Mouse (Mus musculus): Measurements from ENCODE around the gene Pigx. TPM values are rescaled to one million over a fixed set of nuclear protein-coding genes. Genes with fewer than 3 reads are reported as not detected.
A peak's percentile ranks its signal among the peaks of the same experiment; 100 is the strongest.
"Not testable (repeated sequence)": the region's sequence is repeated elsewhere in the genome, so short reads cannot be mapped to it uniquely, and the experiment has no call there.

Gene Pigx
- total RNA-seq, 1 experiment from 2014 or later, result 60.6 TPM

DNA sequence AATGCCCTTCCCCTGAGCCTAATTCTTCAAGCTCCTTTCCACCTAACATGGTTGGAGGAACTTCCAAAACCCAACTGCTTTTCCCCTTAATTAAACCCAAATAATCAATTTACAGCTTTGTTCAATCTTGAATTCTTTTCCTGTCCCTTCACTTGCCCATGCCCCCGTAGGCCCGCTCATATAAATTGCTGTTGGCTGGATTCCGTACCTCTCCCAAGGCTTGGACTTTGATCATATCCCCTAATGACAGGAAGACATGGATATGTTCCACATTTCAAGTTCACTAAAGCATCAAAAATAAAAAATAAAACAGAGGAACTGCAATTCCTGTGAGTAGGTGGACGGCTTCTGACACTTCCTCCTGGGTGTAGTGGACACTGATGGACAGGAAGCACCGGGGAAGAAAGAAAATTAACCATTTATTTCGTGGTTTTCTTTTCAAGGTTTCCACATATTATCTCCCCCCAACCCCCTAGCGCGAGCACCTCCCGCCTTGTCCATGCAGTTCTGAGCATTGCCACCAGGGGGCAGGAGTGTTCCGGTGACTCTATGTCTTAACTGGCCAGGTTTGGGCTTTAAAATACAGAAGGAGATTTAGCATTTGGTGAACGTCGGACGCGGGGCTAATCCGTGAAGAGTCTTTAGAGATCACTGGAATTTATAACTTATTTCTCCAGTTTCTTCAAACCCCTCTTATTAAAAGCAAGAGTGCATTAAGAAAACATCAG lies 15.6 kb upstream of the Pigx start:
- ATAC-seq (replicated peaks in 1 of 2; ENCODE audit: insufficient read depth in 1 of 2, low FRiP score in 2 of 2, low TSS enrichment in 1 of 2, low read depth in 1 of 2, poor library complexity in 2 of 2, severe bottlenecking in 2 of 2), result peak; percentile 49 to 57

DNA sequence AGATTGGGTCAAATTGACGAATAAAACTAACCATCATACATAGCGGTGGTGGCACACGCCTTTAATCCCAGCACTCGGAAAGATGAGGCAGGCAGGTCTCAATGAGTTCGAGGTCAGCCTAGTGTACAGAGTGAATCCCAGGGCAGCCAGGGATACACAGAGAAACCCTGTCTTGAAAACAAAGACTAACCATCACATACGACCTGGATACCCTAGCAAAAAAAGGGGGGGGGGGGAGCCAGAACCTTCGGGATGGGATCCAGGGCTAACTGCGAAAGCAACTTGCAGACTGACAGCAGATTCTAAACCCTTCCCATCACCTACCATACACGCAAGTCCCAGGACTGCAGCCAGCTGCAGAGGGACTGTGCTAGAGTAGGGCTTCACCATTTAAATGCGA lies 14.9 kb upstream of the Pigx start:
- ATAC-seq (replicated peaks in 1 of 2; ENCODE audit: insufficient read depth in 1 of 2, low FRiP score in 2 of 2, low TSS enrichment in 1 of 2, low read depth in 1 of 2, poor library complexity in 2 of 2, severe bottlenecking in 2 of 2), result no peak

DNA sequence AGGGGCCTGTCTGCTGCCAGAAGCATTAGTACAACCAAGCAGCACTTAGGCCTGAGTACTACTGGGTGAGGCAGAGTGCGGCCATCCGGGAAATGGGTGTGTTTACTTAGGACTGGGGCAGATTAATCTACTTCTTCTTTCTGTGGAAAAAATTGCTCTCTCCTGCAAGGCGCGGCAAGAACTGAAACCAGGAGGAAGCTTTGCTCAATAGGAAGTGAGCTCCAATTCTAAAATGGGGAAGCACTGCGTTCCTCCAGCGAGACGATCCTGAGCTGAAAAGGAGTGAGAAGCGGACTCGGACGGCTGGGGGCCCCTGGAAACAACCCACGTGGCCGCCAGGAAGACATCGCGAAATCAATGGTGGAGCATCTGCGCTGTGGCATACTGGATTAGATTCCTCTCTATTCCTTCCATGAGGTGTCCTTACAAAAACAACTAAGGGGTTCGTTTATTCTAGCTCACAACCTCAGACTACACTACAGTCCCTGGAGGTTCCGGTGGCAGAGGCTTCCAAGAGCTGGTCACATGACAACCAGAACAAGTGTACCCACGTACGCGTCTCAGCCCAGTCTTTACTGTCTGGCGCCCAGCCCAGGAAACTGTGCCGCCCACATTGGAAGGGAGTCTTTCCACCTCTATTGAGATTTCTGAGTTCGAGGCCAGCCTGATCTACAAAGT lies 14.1 kb upstream of the Pigx start:
- ATAC-seq (replicated peaks in 1 of 2; ENCODE audit: insufficient read depth in 1 of 2, low FRiP score in 2 of 2, low TSS enrichment in 1 of 2, low read depth in 1 of 2, poor library complexity in 2 of 2, severe bottlenecking in 2 of 2), result peak; percentile 82 to 83

DNA sequence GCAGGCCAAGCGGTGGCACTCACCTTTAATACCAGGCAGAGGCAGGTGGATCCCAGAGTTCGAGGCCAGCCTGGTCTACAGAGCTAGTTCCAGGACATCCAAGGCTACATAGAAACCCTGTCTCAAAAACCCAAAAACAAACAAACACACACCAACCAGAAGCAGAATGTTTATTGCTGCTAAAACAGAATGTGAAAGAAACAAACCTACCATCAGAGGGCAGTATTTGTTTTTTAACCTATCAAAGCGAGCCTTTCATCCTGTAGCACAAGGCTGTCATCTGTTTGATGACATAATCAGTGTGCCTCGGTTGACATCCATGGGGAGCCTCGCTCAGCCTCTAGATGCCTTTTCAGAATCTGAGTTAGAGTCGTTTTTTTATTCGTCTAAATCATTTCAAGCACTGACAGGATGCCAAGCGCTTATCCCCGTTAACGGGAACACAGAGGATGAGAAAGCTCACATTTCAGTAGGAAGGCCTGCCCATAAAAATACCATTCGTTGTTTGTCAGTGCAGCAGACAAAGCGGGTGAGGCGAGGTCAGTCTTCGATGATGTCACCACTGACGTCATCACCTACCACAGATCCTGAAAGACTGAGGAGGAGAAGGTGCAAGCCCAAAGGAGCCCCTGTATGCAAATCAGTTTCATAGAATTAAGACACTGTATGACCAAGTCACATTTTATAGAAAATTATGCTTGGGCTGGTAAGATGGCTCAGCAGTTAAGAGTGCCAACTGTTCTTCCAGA lies 11.6 kb upstream of the Pigx start:
- no peak for ATAC-seq (replicated peaks in 1 of 2; ENCODE audit: insufficient read depth in 1 of 2, low FRiP score in 2 of 2, low TSS enrichment in 1 of 2, low read depth in 1 of 2, poor library complexity in 2 of 2, severe bottlenecking in 2 of 2)

DNA sequence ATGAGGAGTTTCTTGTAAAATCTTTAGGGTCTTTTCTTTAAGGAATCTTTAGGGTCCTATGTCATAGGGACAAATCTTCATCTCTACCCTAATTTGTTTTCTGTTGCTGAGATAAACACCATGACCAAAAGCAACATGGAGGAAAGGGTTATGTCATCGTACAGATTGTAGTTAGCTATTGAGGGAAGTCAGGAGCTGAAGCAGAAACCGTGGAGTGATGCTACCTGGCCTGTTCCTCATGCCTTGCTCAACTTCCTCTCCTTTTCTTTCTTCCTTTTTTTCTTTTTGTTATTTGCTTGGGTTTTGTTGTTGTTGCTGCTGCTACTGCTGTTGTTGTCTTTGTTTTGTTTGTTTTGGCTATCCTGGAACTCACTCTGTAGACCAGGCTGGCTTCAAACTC lies 9.0 kb upstream of the Pigx start:
- ATAC-seq (replicated peaks in 1 of 2; ENCODE audit: insufficient read depth in 1 of 2, low FRiP score in 2 of 2, low TSS enrichment in 1 of 2, low read depth in 1 of 2, poor library complexity in 2 of 2, severe bottlenecking in 2 of 2), result peak in 1 of 2 experiments; percentile 29; a peak in 1 of 4 replicates

DNA sequence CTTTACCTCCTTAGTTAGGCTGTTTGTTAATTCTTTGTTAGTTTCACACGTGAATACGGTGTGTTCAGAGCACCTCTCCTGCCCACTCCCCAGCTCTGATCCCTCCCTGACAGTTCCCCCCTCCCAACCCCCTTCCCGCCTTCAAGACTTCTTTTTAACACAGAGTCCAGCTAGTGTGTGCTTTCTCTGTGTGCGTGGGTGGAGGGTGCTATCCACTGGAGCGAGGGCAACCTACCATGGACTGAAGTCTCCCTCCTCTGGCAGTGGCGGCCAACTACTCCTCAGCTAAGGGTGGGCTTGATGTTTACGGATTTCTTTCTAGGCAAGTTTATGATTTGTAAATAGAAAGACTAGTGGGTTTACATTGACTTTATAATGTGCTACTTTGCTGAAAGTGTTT lies 8.6 kb upstream of the Pigx start:
- peak in 1 of 2 experiments; percentile 38; a peak in 2 of 4 replicates for ATAC-seq (replicated peaks in 1 of 2; ENCODE audit: insufficient read depth in 1 of 2, low FRiP score in 2 of 2, low TSS enrichment in 1 of 2, low read depth in 1 of 2, poor library complexity in 2 of 2, severe bottlenecking in 2 of 2)

DNA sequence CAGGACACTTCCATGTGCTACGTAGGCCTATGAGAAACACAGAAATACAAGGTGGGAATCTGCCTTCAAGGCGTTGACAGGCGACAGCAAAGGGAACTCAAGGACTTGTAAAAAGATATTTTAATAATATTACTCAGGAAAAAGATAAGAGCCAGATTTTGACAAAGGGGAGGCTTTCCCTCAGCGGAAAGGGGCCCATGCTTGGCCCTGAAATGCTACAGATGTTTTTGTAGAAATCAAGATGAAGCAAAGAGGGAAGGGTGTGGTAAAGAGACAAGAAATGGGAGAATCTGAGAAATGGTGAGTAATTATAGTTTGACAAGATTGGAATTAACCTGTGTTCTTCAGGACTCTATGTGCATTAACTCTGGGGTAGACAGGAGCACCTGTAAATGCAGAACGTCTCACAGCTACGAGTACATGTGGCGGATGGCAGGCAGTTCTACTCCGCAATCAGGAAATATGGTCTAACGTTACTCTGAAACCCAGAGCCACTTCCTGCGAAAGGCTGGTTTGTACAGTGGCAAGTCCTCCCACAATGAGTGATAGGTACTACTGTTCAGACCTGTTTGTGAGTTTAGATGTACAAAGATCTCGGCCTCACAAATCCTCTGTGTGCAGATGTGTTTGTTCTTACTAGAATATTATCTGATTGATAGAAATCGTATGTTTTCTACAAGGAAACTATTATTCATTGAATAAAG lies 8.0 kb upstream of the Pigx start:
- peak; percentile 64 to 71; a peak in 3 of 4 replicates for ATAC-seq (replicated peaks in 1 of 2; ENCODE audit: insufficient read depth in 1 of 2, low FRiP score in 2 of 2, low TSS enrichment in 1 of 2, low read depth in 1 of 2, poor library complexity in 2 of 2, severe bottlenecking in 2 of 2)

DNA sequence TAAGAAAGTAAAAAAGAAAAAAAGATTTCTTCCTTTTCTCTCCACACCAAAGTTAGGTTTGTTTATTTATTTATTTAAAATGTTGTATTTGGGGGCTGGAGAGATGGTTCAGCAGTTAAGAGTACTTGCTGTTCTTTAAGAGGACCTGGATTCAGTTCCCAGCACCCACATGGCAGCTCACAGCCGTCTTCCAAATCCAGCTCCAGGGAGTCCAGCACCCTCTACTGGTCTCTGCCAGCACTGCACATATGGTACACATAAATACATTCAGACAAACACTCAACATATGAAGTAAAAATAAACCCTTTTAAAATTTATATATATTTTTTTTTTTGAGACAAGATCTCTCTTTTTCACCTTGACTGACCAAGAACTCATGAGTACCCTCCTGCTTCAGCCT lies 6.2 kb upstream of the Pigx start:
- no peak for ATAC-seq (replicated peaks in 1 of 2; ENCODE audit: insufficient read depth in 1 of 2, low FRiP score in 2 of 2, low TSS enrichment in 1 of 2, low read depth in 1 of 2, poor library complexity in 2 of 2, severe bottlenecking in 2 of 2)

DNA sequence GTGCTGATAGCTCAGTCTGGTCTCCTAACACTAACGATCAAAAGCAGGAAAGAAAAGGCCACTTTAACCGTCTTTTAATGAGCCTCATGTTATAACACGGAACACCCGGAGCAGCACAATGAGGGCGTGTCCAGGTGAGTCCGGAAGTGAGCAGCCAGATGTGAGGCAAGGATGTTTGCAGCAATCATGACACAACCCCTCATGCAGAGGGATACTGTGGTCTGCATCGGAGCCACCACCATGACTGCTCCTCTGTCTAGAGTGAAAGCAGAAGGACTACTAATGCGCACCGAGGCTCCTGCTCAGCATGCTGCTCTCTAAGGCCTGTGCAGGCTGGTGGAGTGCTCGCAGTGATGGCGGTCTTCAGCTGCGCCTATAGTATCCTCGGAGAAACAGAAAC lies 2.8 kb upstream of the Pigx start:
- ATAC-seq (replicated peaks in 1 of 2; ENCODE audit: insufficient read depth in 1 of 2, low FRiP score in 2 of 2, low TSS enrichment in 1 of 2, low read depth in 1 of 2, poor library complexity in 2 of 2, severe bottlenecking in 2 of 2), result peak in 1 of 2 experiments; percentile 51; a peak in 1 of 4 replicates

DNA sequence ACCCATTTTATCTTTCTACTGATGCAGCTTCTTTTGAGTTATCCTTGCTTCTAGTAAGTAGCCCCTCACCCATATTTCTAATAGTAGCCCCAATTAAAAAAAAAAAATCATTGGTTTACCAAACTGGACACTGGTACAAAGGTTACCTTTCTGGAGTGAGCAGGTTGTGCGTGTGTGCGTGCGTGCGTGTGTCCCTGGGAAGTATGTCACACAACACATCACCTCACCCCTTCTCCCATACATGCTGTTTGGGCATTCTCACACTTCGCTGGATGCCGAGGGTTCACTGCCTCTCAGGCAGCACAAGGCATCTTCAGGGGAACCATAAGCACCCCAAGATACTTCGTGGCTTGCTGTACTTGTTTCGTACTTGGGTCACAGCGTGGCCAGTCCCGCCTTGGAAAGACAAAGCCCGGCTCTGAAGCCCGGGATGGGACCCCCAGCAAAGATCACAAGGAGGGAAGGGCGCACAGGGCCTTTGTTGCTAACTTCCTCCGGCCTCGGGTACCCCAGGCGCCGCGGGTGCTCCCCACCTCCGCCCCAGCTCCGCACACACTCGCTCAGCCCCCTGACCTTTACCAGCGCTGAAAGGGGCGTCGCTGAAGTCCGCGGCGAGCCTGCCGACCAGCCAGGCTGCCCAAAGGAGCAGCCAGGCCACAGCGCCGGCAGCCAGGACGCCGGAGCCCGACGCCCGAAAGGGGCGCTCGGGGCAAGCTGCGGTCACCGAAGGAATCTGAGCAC lies 473 bp downstream of the Pigx start:
- peak in 1 of 2 experiments; percentile 24; a peak in 1 of 4 replicates for ATAC-seq (replicated peaks in 1 of 2; ENCODE audit: insufficient read depth in 1 of 2, low FRiP score in 2 of 2, low TSS enrichment in 1 of 2, low read depth in 1 of 2, poor library complexity in 2 of 2, severe bottlenecking in 2 of 2)

DNA sequence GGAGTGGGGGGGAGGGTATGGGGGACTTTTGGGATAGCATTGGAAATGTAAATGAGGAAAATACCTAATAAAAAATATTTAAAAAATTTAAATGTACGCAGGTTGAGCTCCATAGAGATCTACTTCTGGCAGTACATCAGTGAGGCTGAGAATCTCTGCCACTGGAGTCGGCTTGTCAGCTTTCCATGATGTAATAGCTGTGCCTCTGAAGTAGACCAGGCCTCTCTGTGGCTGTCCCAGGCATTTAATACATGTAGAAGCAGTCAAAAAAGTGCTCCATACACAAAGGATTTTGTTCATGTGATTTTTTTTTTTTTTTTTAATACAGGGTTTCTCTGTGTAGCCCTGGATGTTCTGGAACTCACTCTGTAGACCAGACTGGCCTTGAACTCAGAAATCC lies 1.8 kb downstream of the Pigx start:
- ATAC-seq (replicated peaks in 1 of 2; ENCODE audit: insufficient read depth in 1 of 2, low FRiP score in 2 of 2, low TSS enrichment in 1 of 2, low read depth in 1 of 2, poor library complexity in 2 of 2, severe bottlenecking in 2 of 2), result not testable (repeated sequence)

DNA sequence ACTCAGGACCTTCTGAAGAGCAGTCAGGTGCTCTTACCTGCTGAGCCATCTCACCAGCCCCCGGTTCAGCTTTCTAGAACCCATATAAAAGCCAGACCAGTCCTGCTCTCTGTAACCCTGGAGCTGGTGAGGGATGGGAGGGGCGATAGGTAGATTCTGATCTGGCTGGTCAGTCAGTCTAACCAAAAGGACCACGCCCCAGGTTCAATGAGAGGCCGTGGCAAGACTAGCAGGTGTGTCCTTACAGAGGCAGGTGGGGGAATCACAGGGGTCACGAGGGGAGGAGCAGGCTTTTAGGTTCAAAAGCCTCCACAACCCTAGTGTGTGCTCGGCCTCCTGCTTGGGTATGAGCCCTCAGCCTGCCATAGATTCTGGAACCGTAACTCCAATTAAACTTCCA lies 8.1 kb downstream of the Pigx start:
- no peak for ATAC-seq (replicated peaks in 1 of 2; ENCODE audit: insufficient read depth in 1 of 2, low FRiP score in 2 of 2, low TSS enrichment in 1 of 2, low read depth in 1 of 2, poor library complexity in 2 of 2, severe bottlenecking in 2 of 2)

DNA sequence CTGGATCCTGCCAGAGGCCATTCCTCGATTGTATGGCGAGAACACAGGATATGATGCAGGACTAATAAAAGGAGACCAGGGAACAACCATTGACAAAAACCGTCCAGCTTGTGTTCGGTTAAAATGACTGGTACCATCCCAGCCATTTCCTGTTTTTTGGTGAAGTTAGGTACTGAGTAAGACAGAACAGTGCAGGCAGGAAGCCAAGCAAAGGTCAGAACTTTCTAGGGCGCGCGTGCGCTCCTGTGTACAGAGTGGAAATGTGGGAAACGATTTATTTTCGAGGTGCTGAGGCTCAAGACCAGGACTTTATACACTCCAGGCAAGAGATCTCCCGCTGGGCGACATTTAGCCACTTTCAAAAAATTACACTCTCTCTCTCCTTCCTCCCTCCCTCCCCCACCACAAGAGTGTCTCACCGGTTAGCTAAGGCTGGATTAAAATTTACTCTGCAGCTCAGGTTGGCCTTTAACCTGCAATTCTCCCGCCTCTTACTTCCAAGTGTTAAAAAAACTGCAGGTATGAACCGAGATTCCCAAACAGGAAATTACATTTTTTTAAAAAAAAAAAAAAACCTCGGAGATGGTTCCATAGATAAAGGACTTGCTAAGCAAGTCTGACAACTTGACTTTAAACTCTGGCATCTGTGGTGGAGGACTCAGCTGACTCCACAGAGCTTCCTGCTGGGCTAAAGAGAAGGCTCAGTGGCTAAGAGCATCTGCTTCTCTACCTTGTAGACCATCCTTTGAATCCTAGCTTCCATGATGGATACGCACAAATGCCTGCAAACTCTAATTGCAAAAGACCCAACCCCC lies 11.7 kb downstream of the Pigx start:
- ATAC-seq (replicated peaks in 1 of 2; ENCODE audit: insufficient read depth in 1 of 2, low FRiP score in 2 of 2, low TSS enrichment in 1 of 2, low read depth in 1 of 2, poor library complexity in 2 of 2, severe bottlenecking in 2 of 2), result peak; percentile 46 to 60

DNA sequence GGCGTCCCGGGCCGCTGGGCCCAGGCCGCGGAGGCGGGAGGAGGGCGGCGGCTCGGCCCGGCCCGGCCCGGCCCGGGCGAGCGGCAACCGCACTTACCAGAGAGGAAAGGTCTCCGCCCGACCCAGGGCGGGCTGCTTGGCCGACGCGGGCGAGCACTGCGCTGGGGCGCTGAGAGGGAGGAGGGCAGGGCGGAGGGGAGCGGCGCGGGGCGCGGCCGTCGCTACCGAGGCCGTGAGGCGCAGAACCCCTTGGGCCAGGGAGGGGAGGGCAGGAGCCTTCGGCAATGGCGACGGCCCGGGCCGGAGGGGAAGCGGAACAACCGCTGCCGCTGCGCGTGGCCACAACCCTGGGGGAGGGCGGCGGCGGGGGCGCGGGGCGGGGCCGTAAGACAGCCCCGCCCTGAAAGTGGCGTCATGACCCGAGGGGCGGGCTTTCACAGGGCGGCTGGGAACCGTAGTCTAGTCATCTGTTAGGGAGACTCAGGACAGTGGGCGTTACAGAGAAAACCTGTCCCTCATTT lies 20.5 kb downstream of the Pigx start, which contains the start of gene Pak2:
TSS of gene Pak2 (minus strand) at position 352 of the 521 bp plus-strand sequence.
- peak; percentile 84 to 94 for ATAC-seq (replicated peaks in 1 of 2; ENCODE audit: insufficient read depth in 1 of 2, low FRiP score in 2 of 2, low TSS enrichment in 1 of 2, low read depth in 1 of 2, poor library complexity in 2 of 2, severe bottlenecking in 2 of 2)

DNA sequence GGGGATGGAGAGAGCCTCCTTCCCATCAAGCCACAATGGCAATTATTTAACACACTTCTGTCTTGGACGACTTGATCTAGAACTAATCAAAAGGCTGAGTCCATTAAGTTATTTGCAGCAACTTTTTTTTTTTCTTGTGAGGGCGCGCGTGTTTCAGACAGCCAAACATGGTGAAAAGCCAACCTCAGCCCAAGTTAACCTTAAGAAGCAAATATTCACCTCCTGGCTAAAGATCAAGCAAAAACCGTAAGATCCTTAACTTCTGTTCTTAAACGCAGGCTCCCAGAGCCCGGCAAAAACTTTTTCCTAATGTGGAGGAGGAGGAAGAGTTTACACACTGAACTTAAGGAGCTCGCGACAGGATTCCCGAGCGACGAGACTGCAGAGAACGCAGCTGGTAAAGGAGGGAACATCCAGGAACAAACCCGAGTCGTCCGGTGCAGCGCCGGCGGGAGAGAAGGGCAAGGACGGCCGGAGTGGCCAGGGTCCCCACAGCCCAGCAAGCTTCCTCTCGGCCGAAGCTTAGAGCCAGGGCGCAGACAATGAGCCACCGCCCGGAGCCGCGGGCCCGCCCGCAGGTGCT lies 21.0 kb downstream of the Pigx start:
- ATAC-seq (replicated peaks in 1 of 2; ENCODE audit: insufficient read depth in 1 of 2, low FRiP score in 2 of 2, low TSS enrichment in 1 of 2, low read depth in 1 of 2, poor library complexity in 2 of 2, severe bottlenecking in 2 of 2), result 0 out of 4 replicates have a peak, but pooled peaks of 1 of the 2 experiments have one; percentile 4
